In the genomic region with DNA sequence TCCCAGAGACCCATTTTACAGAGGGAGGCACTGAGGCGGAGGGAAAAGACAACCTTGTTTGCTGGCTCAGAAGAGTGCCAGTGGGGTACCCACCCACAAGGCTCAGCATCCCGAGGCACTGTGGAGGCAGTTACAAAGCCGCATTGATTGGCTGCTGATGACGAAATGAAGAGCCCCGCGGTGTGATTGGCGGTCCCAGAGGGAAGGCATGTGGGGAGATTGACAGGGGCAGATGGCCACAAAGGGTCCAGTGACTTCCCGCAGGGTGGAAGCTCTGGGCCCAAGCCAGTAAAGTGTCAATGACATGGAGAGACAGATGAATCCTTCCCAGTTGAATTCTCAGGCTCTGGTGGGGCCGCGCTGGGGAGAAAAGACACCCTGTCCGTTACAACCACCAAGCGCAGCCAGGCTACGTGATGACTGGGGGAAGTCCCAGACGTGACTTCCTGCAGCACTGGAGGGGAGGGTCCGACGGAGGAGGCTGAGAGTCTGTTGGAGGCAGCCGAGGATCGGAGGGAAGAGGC, we compare ENCODE assay signal across 10 mouse cellular contexts. TPM values are rescaled to one million over a fixed set of nuclear protein-coding genes. Genes with fewer than 3 reads are reported as not detected.
DNase-seq lines count a peak whose midpoint lies in the region; ATAC-seq and TF ChIP-seq lines count a peak whose summit lies in the region.
"Had no signal": no experiment of that assay in that cellular context is flagged by ENCODE, and none has a peak within 500 bp of the region (broad histone marks: within the 10 kb centered on the region; RNA-seq: fewer than 3 reads in every experiment).

No protein-coding gene starts in this region.

- 0 out of 2 replicates have a peak overlapping the region, but pooled peaks have one; percentile 13 for H3K4me2 ChIP-seq in intestine, postnatal 0 days (replicated peaks; ENCODE audit: low read depth)
- peak overlapping the region; percentile 42 for H3K4me2 ChIP-seq in liver, embryonic 11.5 days
- peak overlapping the region; percentile 31 for H3K4me2 ChIP-seq in neural tube, embryonic 15.5 days

- no peak overlapping the region for H3K4me3 ChIP-seq in intestine, postnatal 0 days (ENCODE audit: low read depth, low read length)
- H3K4me3 ChIP-seq in liver, embryonic 11.5 days (ENCODE audit: low read depth, low read length) = no peak overlapping the region
- H3K4me3 ChIP-seq in neural tube, embryonic 15.5 days (replicated peaks) = no peak overlapping the region; the same call in 1 of the 2 replicates
- H3K4me3 ChIP-seq: heart, adult 2 months had no signal

- TF ChIP-seq CTCF in intestine, postnatal 0 days (IDR thresholded peaks at IDR 0.05; ENCODE audit: low read depth) = no peak

- ATAC-seq in intestine, postnatal 0 days = peak; percentile 34; the same call in 1 of the 2 replicates
- ATAC-seq in liver, embryonic 11.5 days (replicated peaks; ENCODE audit: low FRiP score) = peak; percentile 40; the same call in 1 of the 2 replicates
- peak; percentile 58 for ATAC-seq in neural tube, embryonic 15.5 days (ENCODE audit: low FRiP score)

- H3K9me3 ChIP-seq in intestine, postnatal 0 days (ENCODE audit: control insufficient read depth) = no peaks in the 10 kb centered on the region
- peaks cover under 1% of the 10 kb centered on the region; the same call in 1 of the 2 replicates for H3K9me3 ChIP-seq in liver, embryonic 11.5 days (ENCODE audit: control insufficient read depth, low read length)
- no peaks in the 10 kb centered on the region for H3K9me3 ChIP-seq in neural tube, embryonic 15.5 days (replicated peaks)

- peaks cover 21% of the 10 kb centered on the region; the same call in 1 of the 2 replicates for H3K36me3 ChIP-seq in intestine, postnatal 0 days (ENCODE audit: control insufficient read depth, insufficient read depth)
- peaks cover 19% of the 10 kb centered on the region for H3K36me3 ChIP-seq in liver, embryonic 11.5 days (ENCODE audit: control insufficient read depth, insufficient read depth, low read length)
- H3K36me3 ChIP-seq in neural tube, embryonic 15.5 days = peaks cover 45% of the 10 kb centered on the region
- H3K36me3 ChIP-seq: G1E had no signal

- H3K27me3 ChIP-seq in intestine, postnatal 0 days (replicated peaks; ENCODE audit: control insufficient read depth, insufficient read depth, low read length) = no peaks in the 10 kb centered on the region
- no peaks in the 10 kb centered on the region for H3K27me3 ChIP-seq in liver, embryonic 11.5 days (replicated peaks; ENCODE audit: control insufficient read depth, insufficient read depth, low read length)
- H3K27me3 ChIP-seq in neural tube, embryonic 15.5 days (replicated peaks) = no peaks in the 10 kb centered on the region

- no peak overlapping the region for H3K27ac ChIP-seq in intestine, postnatal 0 days (ENCODE audit: low read depth, low read length)
- H3K27ac ChIP-seq in liver, embryonic 11.5 days (ENCODE audit: low read depth, low read length) = no peak overlapping the region
- H3K27ac ChIP-seq in neural tube, embryonic 15.5 days (replicated peaks) = peak overlapping the region; percentile 56; the same call in 1 of the 2 replicates
- H3K27ac ChIP-seq: heart, adult 2 months had no signal

- no peak overlapping the region for H3K9ac ChIP-seq in intestine, postnatal 0 days (ENCODE audit: low read depth, low read length)
- H3K9ac ChIP-seq in liver, embryonic 11.5 days (ENCODE audit: low read depth, low read length) = no peak overlapping the region
- H3K9ac ChIP-seq in neural tube, embryonic 15.5 days (replicated peaks) = no peak overlapping the region

- intact Hi-C loops in heart, postnatal 25 days (cut with DNase I) = loop anchor here (5.0 kb wide), 1 partner anchor 37 kb away; no protein-coding TSS in a partner anchor

- DNase-seq in heart, adult 11 months = peak; percentile 95
- DNase-seq in heart, postnatal 25 days (ENCODE audit: low spot score) = no peak
- peak; percentile 79 to 85 for DNase-seq in cerebellum, postnatal 10 days
- DNase-seq in gastrocnemius, adult 18-20 months (ENCODE audit: low spot score) = peak; percentile 37
- peak; percentile 54 for DNase-seq in liver, embryonic 11.5 days (ENCODE audit: low spot score)
- DNase-seq in adrenal gland, adult (ENCODE audit: inconsistent age in 2 of 2, low spot score in 1 of 2) = no peak

- no peaks in the 10 kb centered on the region; the same call in 1 of the 2 replicates for H3K4me1 ChIP-seq in intestine, postnatal 0 days (replicated peaks; ENCODE audit: control insufficient read depth, insufficient read depth, low read length)
- 0 out of 2 replicates have a peak, but pooled peaks cover 6% of the 10 kb centered on the region for H3K4me1 ChIP-seq in liver, embryonic 11.5 days (replicated peaks; ENCODE audit: control insufficient read depth, insufficient read depth, low read length)
- peaks cover 17% of the 10 kb centered on the region for H3K4me1 ChIP-seq in neural tube, embryonic 15.5 days

- WGBS in intestine, postnatal 0 days = 21% methylated on average over 18 of the region's 18 CpGs
- 13% methylated on average over 18 of the region's 18 CpGs for WGBS in liver, embryonic 11.5 days
- 6% methylated on average over 18 of the region's 18 CpGs for WGBS in neural tube, embryonic 15.5 days

RNA-seq across cellular contexts. Expression of a gene that starts 14.5 kb away (rescaled TPM):
- 10 to 100 TPM; 36.6 to 42.8 TPM for total RNA-seq in heart, postnatal 25 days (2021)
- 1 to 10 TPM; 3.7 to 8.5 TPM for total RNA-seq in gastrocnemius, adult 18-20 months (2021)
- polyA plus RNA-seq in intestine, postnatal 0 days (2015; fragmentation: Nextera tagmentation; extraction: Ambion mirVana) = 36.5 and 37.1 TPM in 2 replicates
- 142 and 148 TPM in 2 replicates for polyA plus RNA-seq in liver, embryonic 11.5 days (2014; fragmentation: Nextera tagmentation; extraction: Ambion mirVana)
- polyA plus RNA-seq in neural tube, embryonic 15.5 days (2015; fragmentation: Nextera tagmentation; extraction: Ambion mirVana) = 385 and 432 TPM in 2 replicates
- total RNA-seq: G1E had no signal
- polyA plus RNA-seq: G1E had no signal

Comparison
In these comparisons a context has a peak if more than half of its experiments do, and no peak if none do; other contexts are left out.
1. DNase-seq: peak in heart, adult 11 months (single experiment), cerebellum, postnatal 10 days (2 of 2), gastrocnemius, adult 18-20 months (single experiment) and liver, embryonic 11.5 days (single experiment); none in heart, postnatal 25 days (single experiment) and adrenal gland, adult (0 of 2).
2. Peak in every context shown above with its lines, with median percentiles within 50 percentile points of each other: ATAC-seq and H3K4me2 ChIP-seq.